Mouse (Mus musculus) lung, postnatal 0 days (tissue): ENCODE results near the gene Saxo1. TPM values are rescaled to one million over a fixed set of nuclear protein-coding genes. Genes with fewer than 3 reads are reported as not detected.

Experiments
- ATAC-seq: fragments of 200-750 bp; cut with Nextera tagmentation; 2 replicates; pipeline ENCODE4 v1.8.0; 2017; ENCODE audit warnings: moderate library complexity
- DNase-seq: peaks from one replicate; pipeline ENCODE4 v3.0.0-alpha.2; 2016; ENCODE audit warnings: low spot score
- H3K27ac ChIP-seq: fragments of 300-500 bp; sonication (generic); 2 replicates; pipeline ENCODE4 v1.5.1; 2014; ENCODE audit warnings: antibody characterized with exemption, mild to moderate bottlenecking, low read length, mixed read lengths
- H3K27me3 ChIP-seq: fragments of 300-500 bp; sonication (generic); replicated peaks from 2 replicates; pipeline ENCODE4 v1.6.1; 2014; ENCODE audit warnings: low read length, mixed read lengths; ENCODE audit not compliant: insufficient read depth
- H3K36me3 ChIP-seq: fragments of 300-500 bp; sonication (generic); 2 replicates; pipeline ENCODE4 v1.6.1; 2014; ENCODE audit warnings: low read length, mixed read lengths; ENCODE audit not compliant: insufficient read depth
- H3K4me1 ChIP-seq: fragments of 300-500 bp; sonication (generic); 2 replicates; pipeline ENCODE4 v1.6.1; 2014; ENCODE audit warnings: antibody characterized with exemption, low read depth, low read length, mixed read lengths; ENCODE audit not compliant: insufficient read depth
- H3K4me2 ChIP-seq: fragments of 300-500 bp; sonication (generic); replicated peaks from 2 replicates; pipeline ENCODE4 v1.6.1; 2014; ENCODE audit warnings: low read depth, mild to moderate bottlenecking, low read length, moderate library complexity, mixed read lengths
- H3K4me3 ChIP-seq: fragments of 300-500 bp; sonication (generic); 2 replicates; pipeline ENCODE4 v1.5.1; 2014; ENCODE audit warnings: low read depth, low read length
- H3K9ac ChIP-seq: fragments of 300-500 bp; sonication (generic); replicated peaks from 2 replicates; pipeline ENCODE4 v1.6.1; 2014; ENCODE audit warnings: low read depth, mild to moderate bottlenecking
- H3K9me3 ChIP-seq: fragments of 300-500 bp; sonication (generic); 2 replicates; pipeline ENCODE4 v1.6.1; 2016; ENCODE audit warnings: low read length, mixed read lengths
- CTCF ChIP-seq: IDR thresholded peaks from 2 replicates; pipeline ENCODE4 v1.5.1; 2016; ENCODE audit warnings: antibody characterized with exemption, mild to moderate bottlenecking
- EP300 ChIP-seq: IDR thresholded peaks from 2 replicates; pipeline ENCODE4 v1.6.1; 2016; ENCODE audit warnings: antibody characterized with exemption, mild to moderate bottlenecking, control low read depth
- WGBS: fragments of 180-500 bp; shearing (Covaris S2); extraction: QIAGEN DNeasy Blood & Tissue Kit; methylation state at CpG from one replicate; pipeline ENCODE4 v1.1.7; 2014; 5-methylcytosine and 5-hydroxymethylcytosine counted together
- polyA plus RNA-seq: library from polyadenylated mRNA; unstranded; fragments of >200 nt; fragmentation: Nextera tagmentation; extraction: Ambion mirVana; gene quantifications from 2 replicates; pipeline ENCODE4 v1.2.1, GENCODE M21; 2015

The Saxo1 gene
- polyA plus RNA-seq, 1 experiment from 2014 or later = 0.06 TPM

GRCm38 (mm10) chr4:86555035-86555707 is 3.0 kb downstream of the Saxo1 start:
- Histone ChIP-seq H3K4me2 (no peak overlapping the region), H3K4me3 (no peak overlapping the region), H3K27ac (no peak overlapping the region), H3K27me3 (no peaks in the 10 kb centered on the region), H3K4me1 (no peaks in the 10 kb centered on the region), H3K9me3 (no peaks in the 10 kb centered on the region), H3K36me3 (no peaks in the 10 kb centered on the region), H3K9ac (no peak overlapping the region)
- peak; percentile 72 for TF ChIP-seq CTCF
- TF ChIP-seq EP300 = no peak
- WGBS = 23% methylated on average over 6 of the region's 6 CpGs
- no peak for ATAC-seq
- peak; percentile 86 for DNase-seq

DNA sequence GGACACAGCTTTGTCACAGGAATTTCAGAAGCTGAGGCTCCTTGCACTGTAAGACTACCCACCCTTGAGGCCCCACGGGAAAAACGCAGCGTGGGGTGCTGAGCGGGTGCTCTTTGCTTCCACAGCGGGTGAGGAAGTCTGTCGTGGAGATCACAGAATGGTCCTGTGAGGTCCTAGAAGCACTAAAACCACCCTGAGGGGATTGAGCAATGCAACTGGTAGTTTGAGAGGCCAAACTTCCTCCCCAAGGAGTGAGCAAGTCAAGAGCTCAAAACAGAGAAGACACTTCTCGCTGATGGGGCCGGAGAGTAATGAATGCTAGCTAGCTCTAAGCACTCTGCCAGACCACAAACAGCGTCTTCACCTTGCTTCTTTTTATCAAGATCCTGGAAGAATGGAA is 9.8 kb downstream of the Saxo1 start:
- peak; percentile 45 for DNase-seq
- 66% methylated on average over 9 of the region's 9 CpGs for WGBS
- Histone ChIP-seq H3K27me3 (no peaks in the 10 kb centered on the region), H3K9me3 (no peaks in the 10 kb centered on the region), H3K4me3 (no peak overlapping the region), H3K27ac (no peak overlapping the region), H3K4me1 (no peaks in the 10 kb centered on the region), H3K36me3 (no peaks in the 10 kb centered on the region), H3K9ac (no peak overlapping the region), H3K4me2 (no peak overlapping the region)
- TF ChIP-seq CTCF (no peak), EP300 (no peak)
- peak; percentile 47 for ATAC-seq

DNA sequence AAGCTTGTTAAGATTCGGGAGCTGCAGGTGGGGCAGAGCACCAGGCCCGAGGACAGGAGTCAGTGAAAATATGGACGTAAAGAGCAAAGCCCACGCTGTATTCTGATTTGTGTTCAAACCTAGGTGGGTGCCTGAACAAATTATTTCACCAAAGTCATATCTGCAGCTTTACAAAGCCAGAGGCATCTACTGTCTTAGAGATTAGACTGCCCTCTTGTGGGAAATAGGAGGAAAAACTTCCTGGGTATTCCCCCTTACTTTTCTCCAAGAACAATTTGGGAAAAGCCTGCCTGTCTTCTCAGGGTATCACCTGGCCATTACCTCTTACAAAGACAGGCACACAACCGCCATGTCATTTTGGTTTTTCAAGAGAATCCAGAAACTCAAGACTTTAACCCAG is 12.5 kb downstream of the Saxo1 start:
- Histone ChIP-seq H3K4me2 (no peak overlapping the region), H3K9me3 (no peaks in the 10 kb centered on the region), H3K4me3 (no peak overlapping the region), H3K4me1 (no peaks in the 10 kb centered on the region), H3K27ac (no peak overlapping the region), H3K36me3 (no peaks in the 10 kb centered on the region), H3K27me3 (no peaks in the 10 kb centered on the region), H3K9ac (no peak overlapping the region)
- ATAC-seq (no peak), DNase-seq (peak; percentile 73)
- TF ChIP-seq CTCF = peak; percentile 68
- TF ChIP-seq EP300 = no peak
- WGBS = 40% methylated on average over 5 of the region's 5 CpGs

DNA sequence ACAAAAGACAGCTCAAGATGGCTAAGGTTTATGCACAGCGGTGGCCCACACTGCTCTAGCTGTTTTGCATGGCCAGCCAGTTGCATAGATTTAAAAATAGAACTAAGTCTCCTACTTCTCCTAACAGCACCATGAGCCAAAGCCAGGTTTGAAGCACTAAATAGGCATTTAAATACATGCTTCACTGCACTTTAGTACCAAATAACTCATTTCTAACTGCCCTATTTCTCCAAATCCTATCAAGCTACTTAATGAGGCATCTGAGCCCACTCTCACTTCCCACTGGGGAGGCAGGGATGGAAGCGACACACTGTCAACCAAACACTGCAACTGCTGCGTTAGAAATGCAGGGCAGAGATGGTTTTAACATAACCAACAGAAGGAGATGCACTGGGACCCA is 14.1 kb downstream of the Saxo1 start:
- no peaks in the 10 kb centered on the region for H3K36me3 ChIP-seq
- H3K4me2 ChIP-seq = no peak overlapping the region
- 80% methylated on average over 3 of the region's 3 CpGs for WGBS
- no peak overlapping the region for H3K27ac ChIP-seq
- H3K27me3 ChIP-seq = no peaks in the 10 kb centered on the region
- no peaks in the 10 kb centered on the region for H3K9me3 ChIP-seq
- no peak overlapping the region for H3K4me3 ChIP-seq
- no peak overlapping the region for H3K9ac ChIP-seq
- ATAC-seq (no peak), DNase-seq (no peak)
- no peak for TF ChIP-seq CTCF
- no peak for TF ChIP-seq EP300
- H3K4me1 ChIP-seq = no peaks in the 10 kb centered on the region

DNA sequence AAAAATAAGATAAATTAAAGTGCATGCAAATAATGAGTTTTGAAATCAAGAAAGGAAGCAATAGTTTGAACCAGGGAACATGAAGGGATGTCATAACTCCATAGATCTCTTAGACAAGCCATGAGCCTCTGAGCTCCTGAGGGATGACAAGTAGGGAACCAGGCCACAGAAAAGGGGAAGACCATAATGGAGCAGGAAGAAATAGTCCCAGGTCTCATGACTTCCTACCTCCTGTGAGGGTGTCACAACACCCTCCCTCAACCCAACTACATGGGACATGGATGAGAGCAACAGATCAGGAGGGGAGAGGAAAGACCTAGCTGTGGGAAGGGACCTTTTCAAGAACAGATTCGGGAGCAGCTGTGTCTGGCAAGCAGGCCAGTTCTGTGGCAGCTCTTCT is 16.6 kb downstream of the Saxo1 start:
- H3K4me2 ChIP-seq = no peak overlapping the region
- ATAC-seq = no peak

GRCm38 (mm10) chr4:86538936-86539335 is 19.2 kb downstream of the Saxo1 start:
- Histone ChIP-seq H3K9ac (no peak overlapping the region), H3K36me3 (no peaks in the 10 kb centered on the region), H3K4me2 (no peak overlapping the region), H3K9me3 (no peaks in the 10 kb centered on the region), H3K4me3 (no peak overlapping the region), H3K27ac (no peak overlapping the region), H3K4me1 (no peaks in the 10 kb centered on the region), H3K27me3 (no peaks in the 10 kb centered on the region)
- WGBS = 91% methylated on average over 5 of the region's 5 CpGs
- no peak for ATAC-seq
- TF ChIP-seq EP300 = no peak
- TF ChIP-seq CTCF = no peak
- DNase-seq = no peak

More for the DNA sequence above, 16.6 kb downstream of the Saxo1 start:
- Histone ChIP-seq H3K27ac (no peak overlapping the region), H3K36me3 (no peaks in the 10 kb centered on the region), H3K27me3 (no peaks in the 10 kb centered on the region), H3K4me3 (no peak overlapping the region), H3K9me3 (no peaks in the 10 kb centered on the region), H3K9ac (no peak overlapping the region), H3K4me1 (no peaks in the 10 kb centered on the region)
- no peak for DNase-seq
- TF ChIP-seq EP300 (no peak), CTCF (no peak)
- WGBS = 67% methylated on average over 1 of the region's 1 CpGs
